Mouse (Mus musculus) left cerebral cortex, adult 2 months (tissue): ENCODE data around the gene Esrrg. TPM values are rescaled to one million over a fixed set of nuclear protein-coding genes. Genes with fewer than 3 reads are reported as not detected.

Source experiments
- DNase-seq, 2 experiments: peaks; one replicate each; pipeline ENCODE4 v3.0.0; 2021 to 2022; ENCODE audit warnings: low spot score in 2 of 2, mixed read lengths in 1 of 2; ENCODE audit errors: extremely low spot score in 1 of 2
- H3K27ac ChIP-seq: fragments of 200-600 bp; 2 replicates; pipeline ENCODE4 v1.8.1; 2022
- H3K4me3 ChIP-seq: fragments of 200-600 bp; 2 replicates; pipeline ENCODE4 v1.8.1; 2022
- CTCF ChIP-seq: fragments of 200-600 bp; IDR thresholded peaks from 2 replicates; pipeline ENCODE4 v1.8.1; 2022; ENCODE audit warnings: antibody characterized with exemption, mild to moderate bottlenecking, moderate library complexity
- intact Hi-C: fragments of 180-260 bp; cut with DNase I; formaldehyde crosslinking; loops from one replicate; pipeline ENCODE4 v1.15.1; 2025
- total RNA-seq, 2 experiments: library from RNA; stranded (reverse); gene quantifications; 2 replicates each; pipeline ENCODE4 v1.2.3; 2021

The Esrrg gene
- total RNA-seq, 2 experiments from 2014 or later: 25.1 to 27.0 TPM

DNA sequence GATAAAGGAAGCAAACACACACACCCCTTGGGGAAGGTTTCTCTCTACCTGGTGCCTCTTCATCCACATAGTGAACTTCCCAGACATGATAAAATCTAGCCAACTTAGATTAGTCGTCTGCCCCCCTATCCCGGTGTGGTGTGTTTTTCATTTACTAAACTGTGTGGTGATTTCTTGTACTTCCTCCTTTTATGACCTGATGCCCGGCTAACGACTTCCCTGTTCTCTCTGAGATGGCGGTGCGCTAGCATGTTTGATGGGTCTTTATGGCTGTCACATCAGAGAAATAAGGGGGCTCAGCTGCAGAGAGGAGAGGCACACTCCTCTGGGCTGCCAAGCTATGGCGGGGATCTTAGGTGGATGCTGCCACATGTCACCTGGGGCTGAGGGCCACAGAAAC, 259.8 kb downstream of the Esrrg start:
- Histone ChIP-seq H3K27ac (no peak overlapping the region), H3K4me3 (no peak overlapping the region)
- intact Hi-C loops: no loop called here
- TF ChIP-seq CTCF: no peak
- no peak for DNase-seq

DNA sequence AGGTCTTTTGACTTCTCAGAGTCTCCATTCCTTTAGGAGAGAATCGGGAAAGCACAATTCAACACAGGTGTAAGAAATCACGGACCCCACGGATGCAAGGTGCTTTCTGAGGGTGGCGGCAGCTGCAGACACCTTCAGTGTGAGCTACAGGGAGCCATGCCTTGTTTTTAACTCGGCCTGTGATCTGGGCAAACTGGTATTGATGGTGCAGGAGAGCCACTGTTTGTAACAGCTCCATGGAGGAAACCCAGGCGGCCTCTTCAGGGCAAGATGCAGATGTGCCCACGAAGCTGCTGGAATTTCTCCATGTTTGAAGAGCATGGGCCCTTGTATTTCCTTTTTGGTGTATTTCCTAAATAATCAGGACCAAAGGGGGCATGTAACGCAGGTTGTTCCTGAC, 263.6 kb downstream of the Esrrg start:
- intact Hi-C loops: no loop called here
- no peak for TF ChIP-seq CTCF
- Histone ChIP-seq H3K27ac (no peak overlapping the region), H3K4me3 (no peak overlapping the region)
- DNase-seq: no peak

DNA sequence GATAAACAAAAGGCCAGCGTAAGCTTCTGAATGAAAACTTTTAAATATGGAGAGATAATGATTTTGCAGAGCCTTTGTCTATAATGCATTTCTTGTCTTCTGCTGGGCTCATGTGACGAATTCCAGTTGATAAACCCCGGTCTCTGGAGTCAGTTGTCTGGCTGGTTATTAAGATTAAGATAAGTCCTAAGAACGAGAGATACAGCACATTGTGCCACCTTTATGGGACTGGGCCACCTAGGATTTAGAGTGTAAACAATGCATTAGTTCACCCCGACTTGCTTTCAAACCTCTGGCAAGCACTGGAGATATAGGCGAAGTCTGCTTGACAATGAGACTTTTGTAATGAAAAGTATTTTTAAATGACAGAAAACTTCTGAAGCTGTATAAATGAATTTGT, 264.2 kb downstream of the Esrrg start:
- intact Hi-C loops: no loop called here
- Histone ChIP-seq H3K4me3 (no peak overlapping the region), H3K27ac (no peak overlapping the region)
- DNase-seq: no peak
- no peak for TF ChIP-seq CTCF

GRCm38 (mm10) chr1:187873770-187874169, 265.2 kb downstream of the Esrrg start:
- intact Hi-C loops: no loop called here
- no peak for TF ChIP-seq CTCF
- Histone ChIP-seq H3K27ac (no peak overlapping the region), H3K4me3 (no peak overlapping the region)
- DNase-seq: no peak

DNA sequence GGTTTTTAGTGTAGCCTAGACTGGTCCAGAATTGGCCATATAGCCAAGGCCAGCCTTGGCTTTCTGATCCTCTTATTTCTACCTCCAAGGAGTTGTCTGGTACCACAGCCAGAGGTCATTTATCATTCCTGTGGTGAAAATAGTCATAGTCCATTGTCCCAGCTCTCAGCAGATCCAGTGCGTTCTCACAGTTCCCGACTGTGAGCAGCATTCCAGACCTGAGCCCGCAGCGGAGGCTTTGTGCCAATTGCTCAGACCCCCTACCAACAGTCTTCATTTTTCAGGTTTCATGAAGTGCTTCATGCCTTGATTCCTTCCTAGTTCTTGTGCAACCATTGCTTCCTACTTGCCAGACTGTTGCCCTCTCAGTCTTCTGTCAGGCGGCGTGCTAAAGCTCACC, 278.7 kb downstream of the Esrrg start:
- Histone ChIP-seq H3K27ac (no peak overlapping the region), H3K4me3 (no peak overlapping the region)
- TF ChIP-seq CTCF: no peak
- intact Hi-C loops: no loop called here
- DNase-seq: no peak

DNA sequence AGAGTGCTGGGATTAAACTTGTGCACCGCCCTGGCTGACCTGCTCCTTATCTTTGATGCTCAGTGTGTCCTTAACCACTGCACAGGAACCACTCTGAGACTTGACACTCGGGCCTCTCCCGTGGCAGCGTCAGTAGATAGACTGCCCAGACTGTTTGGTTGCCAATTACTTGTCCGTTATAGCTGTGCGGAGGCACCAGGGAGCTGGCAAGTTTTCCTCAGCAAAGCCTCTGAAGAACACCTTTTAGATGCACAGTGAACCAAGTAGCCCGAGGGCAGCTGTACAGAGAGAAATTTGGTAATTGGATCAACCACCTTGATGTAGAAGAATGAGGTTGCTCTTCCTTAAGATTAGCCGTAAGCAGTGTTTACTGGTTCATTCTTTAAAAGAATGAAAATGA, 279.6 kb downstream of the Esrrg start:
- intact Hi-C loops: no loop called here
- Histone ChIP-seq H3K27ac (no peak overlapping the region), H3K4me3 (no peak overlapping the region)
- DNase-seq: no peak
- no peak for TF ChIP-seq CTCF

- Histone ChIP-seq H3K27ac (no peak overlapping the region), H3K4me3 (no peak overlapping the region)
- no peak for DNase-seq
- intact Hi-C loops: no loop called here
- no peak for TF ChIP-seq CTCF
Measured at GRCm38 (mm10) chr1:187889096-187889495, 280.5 kb downstream of the Esrrg start.

GRCm38 (mm10) chr1:187891262-187891661, 282.7 kb downstream of the Esrrg start:
- no peak overlapping the region for H3K4me3 ChIP-seq
- no peak for DNase-seq
- no peak overlapping the region for H3K27ac ChIP-seq
- no peak for TF ChIP-seq CTCF
- intact Hi-C loops: loop anchor here (1.0 kb wide), 1 partner anchor 45 kb away; no protein-coding TSS in a partner anchor

- Histone ChIP-seq H3K27ac (no peak overlapping the region), H3K4me3 (no peak overlapping the region)
- no peak for DNase-seq
- intact Hi-C loops: no loop called here
- no peak for TF ChIP-seq CTCF
Measured at GRCm38 (mm10) chr1:187895459-187895858, 286.9 kb downstream of the Esrrg start.

GRCm38 (mm10) chr1:187896291-187896690, 287.7 kb downstream of the Esrrg start:
- no peak overlapping the region for H3K4me3 ChIP-seq
- no peak overlapping the region for H3K27ac ChIP-seq
- intact Hi-C loops: no loop called here
- no peak for DNase-seq
- TF ChIP-seq CTCF: no peak

GRCm38 (mm10) chr1:187896910-187897309, 288.3 kb downstream of the Esrrg start:
- intact Hi-C loops: no loop called here
- DNase-seq: no peak
- TF ChIP-seq CTCF: no peak
- H3K27ac ChIP-seq: no peak overlapping the region
- H3K4me3 ChIP-seq: no peak overlapping the region

DNA sequence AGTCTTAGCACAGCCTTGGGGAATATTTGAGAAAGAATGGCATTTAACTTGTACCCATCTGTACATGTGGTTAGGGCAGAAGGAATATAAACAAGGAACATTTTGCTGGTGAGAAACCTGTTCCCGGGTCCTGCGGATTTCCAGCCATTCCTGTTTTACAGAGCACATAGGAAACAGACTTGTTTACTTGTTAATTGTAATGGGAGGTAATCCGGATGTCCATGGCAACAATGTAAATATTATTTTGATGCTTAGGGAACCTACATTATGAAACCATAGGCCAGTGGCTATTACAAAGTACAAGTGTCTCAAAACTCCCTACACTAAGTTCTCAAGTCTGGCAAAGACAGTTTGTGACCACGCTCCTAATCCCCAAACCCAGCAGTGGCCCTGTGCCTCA, 290.9 kb downstream of the Esrrg start:
- H3K4me3 ChIP-seq: no peak overlapping the region

GRCm38 (mm10) chr1:187900756-187901155, 292.2 kb downstream of the Esrrg start:
- Histone ChIP-seq H3K27ac (no peak overlapping the region), H3K4me3 (no peak overlapping the region)
- TF ChIP-seq CTCF: no peak
- no peak for DNase-seq
- intact Hi-C loops: no loop called here

More for the DNA sequence above, 290.9 kb downstream of the Esrrg start:
- intact Hi-C loops: no loop called here
- no peak for DNase-seq
- H3K27ac ChIP-seq: no peak overlapping the region
- no peak for TF ChIP-seq CTCF

GRCm38 (mm10) chr1:187902176-187902575, 293.6 kb downstream of the Esrrg start:
- Histone ChIP-seq H3K4me3 (no peak overlapping the region), H3K27ac (no peak overlapping the region)
- intact Hi-C loops: no loop called here
- no peak for TF ChIP-seq CTCF
- DNase-seq: no peak
